Mouse (Mus musculus) liver, adult 2 months (tissue): ENCODE data around the gene Frmd4a. TPM values are rescaled to one million over a fixed set of nuclear protein-coding genes. Genes with fewer than 3 reads are reported as not detected.
A peak's percentile ranks its signal among the peaks of the same experiment; 100 is the strongest.

Experiments
- DNase-seq: peaks from one replicate; pipeline ENCODE4 v3.0.0-alpha.2; 2011; ENCODE audit warnings: low read depth, low spot score; ENCODE audit errors: extremely low read depth
- H3K27ac ChIP-seq: fragments of 200-500 bp; replicated peaks from 2 replicates; pipeline ENCODE4 v1.5.1; 2012; ENCODE audit warnings: low read depth, mild to moderate bottlenecking, control low read depth, inconsistent platforms, low read length; ENCODE audit not compliant: insufficient read depth
- H3K27me3 ChIP-seq: fragments of 200-500 bp; 2 replicates; pipeline ENCODE4 v1.6.1; 2012; ENCODE audit warnings: mild to moderate bottlenecking, moderate library complexity, low read length, inconsistent platforms; ENCODE audit not compliant: control insufficient read depth, insufficient read depth
- H3K36me3 ChIP-seq: fragments of 200-500 bp; 2 replicates; pipeline ENCODE4 v1.6.1; 2012; ENCODE audit warnings: low read length, inconsistent platforms; ENCODE audit not compliant: control insufficient read depth, insufficient read depth
- H3K4me1 ChIP-seq: fragments of 200-500 bp; 2 replicates; pipeline ENCODE4 v1.6.1; 2011; ENCODE audit warnings: low read length; ENCODE audit not compliant: control insufficient read depth, insufficient read depth
- H3K4me3 ChIP-seq: fragments of 200-500 bp; 2 replicates; pipeline ENCODE4 v1.5.1; 2011; ENCODE audit warnings: low read depth, mild to moderate bottlenecking, control low read depth, low read length, moderate library complexity; ENCODE audit not compliant: insufficient read depth
- H3K79me2 ChIP-seq: fragments of 200-500 bp; 2 replicates; pipeline ENCODE4 v1.6.1; 2012; ENCODE audit warnings: inconsistent platforms, mild to moderate bottlenecking, low read length, moderate library complexity; ENCODE audit not compliant: control insufficient read depth, insufficient read depth
- H3K9ac ChIP-seq: fragments of 200-500 bp; 2 replicates; pipeline ENCODE4 v1.6.1; 2012; ENCODE audit warnings: low read depth, mild to moderate bottlenecking, control low read depth, inconsistent platforms, low read length
- CTCF ChIP-seq: fragments of 200-500 bp; IDR thresholded peaks from 2 replicates; pipeline ENCODE4 v1.5.1; 2011; ENCODE audit warnings: low read depth, low read length, control low read depth
- POLR2A ChIP-seq: fragments of 200-500 bp; IDR thresholded peaks from 2 replicates; pipeline ENCODE4 v1.6.1; 2011; ENCODE audit warnings: low read length, control low read depth; ENCODE audit not compliant: insufficient read depth; ENCODE audit errors: extremely low read depth
- WGBS: fragments of 180-500 bp; shearing (Covaris S2); methylation state at CpG from one replicate; pipeline ENCODE4 v1.1.7; 2018; 5-methylcytosine and 5-hydroxymethylcytosine counted together
- polyA plus RNA-seq: library from polyadenylated mRNA; depleted of rRNA; stranded (reverse); fragments of >200 nt; gene quantifications from 2 replicates; pipeline ENCODE4 v1.2.3, GENCODE M21; 2012
- total RNA-seq: library from RNA; depleted of rRNA; stranded (reverse); fragments of >200 nt; gene quantifications from 2 replicates; pipeline ENCODE4 v1.2.3, GENCODE M21; 2014

The Frmd4a gene
- total and polyA plus RNA-seq, 2 experiments, result 2.1 to 3.1 TPM

- H3K9ac ChIP-seq, result no peak overlapping the region
- H3K27ac ChIP-seq, result no peak overlapping the region
- no peak overlapping the region for H3K4me3 ChIP-seq
- no peak for DNase-seq
- TF ChIP-seq POLR2A (no peak), CTCF (no peak)
- H3K27me3 ChIP-seq, result no peaks in the 10 kb centered on the region
- peaks cover 7% of the 10 kb centered on the region; the same call in 1 of the 2 replicates for H3K4me1 ChIP-seq
- 93% methylated on average over 7 of the region's 7 CpGs for WGBS
- peaks cover 1% of the 10 kb centered on the region; the same call in 1 of the 2 replicates for H3K36me3 ChIP-seq
- H3K79me2 ChIP-seq, result no peaks in the 10 kb centered on the region
These were observed 579.5 kb downstream of the Frmd4a start for GRCm38 (mm10) chr2:4596992-4597391.

DNA sequence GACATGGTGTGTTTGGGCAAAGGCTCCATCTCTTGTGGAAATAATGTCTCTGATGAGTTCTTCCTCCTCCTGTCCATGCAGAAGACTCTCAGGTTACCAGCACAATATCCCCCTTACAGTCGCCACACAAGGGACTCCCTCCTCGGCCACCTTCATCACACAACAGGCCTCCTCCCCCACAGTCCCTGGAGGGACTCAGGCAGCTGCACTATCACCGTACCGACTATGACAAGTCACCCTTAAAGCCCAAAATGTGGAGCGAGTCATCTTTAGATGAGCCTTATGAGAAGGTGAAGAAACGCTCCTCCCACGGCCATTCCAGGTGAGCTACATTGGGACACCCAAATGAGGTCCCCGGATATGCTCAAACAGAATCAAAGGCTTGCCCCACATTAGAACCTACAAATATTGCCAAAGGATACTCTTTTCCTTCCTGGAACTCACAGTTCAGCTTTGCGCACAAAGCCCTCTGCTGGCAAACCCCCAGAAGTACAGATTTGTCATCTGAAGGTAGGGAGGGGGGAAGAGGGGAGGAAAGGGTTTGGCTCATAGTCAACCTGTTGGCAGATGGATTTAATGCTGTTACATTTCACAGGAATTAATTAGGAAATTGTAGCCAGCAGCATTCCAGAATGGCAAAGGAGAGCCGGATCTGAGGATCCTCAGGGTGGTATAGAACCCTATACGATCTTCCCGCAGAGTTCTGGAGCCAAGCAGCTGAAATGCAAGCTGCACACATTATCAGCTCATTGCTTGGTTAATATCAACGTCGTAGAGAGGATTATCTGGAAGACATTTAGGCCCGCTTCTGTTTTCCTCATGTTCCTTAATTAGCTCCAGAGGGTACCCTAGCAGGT is 583.7 kb downstream of the Frmd4a start:
- DNase-seq, result peak; percentile 21
- no peak overlapping the region for H3K4me3 ChIP-seq
- no peak overlapping the region for H3K27ac ChIP-seq
- WGBS, result 53% methylated on average over 15 of the region's 15 CpGs
- H3K4me1 ChIP-seq, result no peaks in the 10 kb centered on the region
- H3K36me3 ChIP-seq, result no peaks in the 10 kb centered on the region; the same call in 1 of the 2 replicates
- H3K27me3 ChIP-seq, result no peaks in the 10 kb centered on the region
- no peak overlapping the region for H3K9ac ChIP-seq
- TF ChIP-seq CTCF, result peak; percentile 56
- no peak for TF ChIP-seq POLR2A
- H3K79me2 ChIP-seq, result no peaks in the 10 kb centered on the region

DNA sequence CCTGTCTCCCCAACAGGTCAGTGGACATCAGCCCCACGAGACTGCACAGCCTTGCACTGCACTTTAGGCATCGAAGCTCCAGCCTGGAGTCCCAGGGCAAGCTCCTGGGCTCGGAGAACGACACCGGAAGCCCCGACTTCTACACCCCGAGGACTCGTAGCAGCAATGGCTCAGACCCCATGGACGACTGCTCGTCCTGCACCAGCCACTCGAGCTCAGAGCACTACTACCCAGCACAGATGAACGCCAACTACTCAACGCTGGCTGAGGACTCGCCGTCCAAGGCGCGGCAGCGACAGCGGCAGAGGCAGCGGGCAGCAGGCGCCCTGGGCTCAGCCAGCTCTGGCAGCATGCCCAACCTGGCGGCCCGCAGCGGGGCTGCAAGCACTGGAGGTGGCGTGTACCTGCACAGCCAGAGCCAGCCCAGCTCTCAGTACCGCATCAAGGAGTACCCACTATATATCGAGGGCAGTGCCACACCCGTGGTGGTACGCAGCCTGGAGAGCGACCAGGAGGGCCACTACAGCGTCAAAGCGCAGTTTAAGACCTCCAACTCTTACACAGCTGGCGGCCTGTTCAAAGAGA is 585.9 kb downstream of the Frmd4a start:
- 92% methylated on average over 33 of the region's 33 CpGs for WGBS

GRCm38 (mm10) chr2:4606559-4606958 is 589.0 kb downstream of the Frmd4a start:
- peaks cover 3% of the 10 kb centered on the region; the same call in 1 of the 2 replicates for H3K36me3 ChIP-seq
- no peaks in the 10 kb centered on the region for H3K79me2 ChIP-seq
- H3K9ac ChIP-seq, result no peak overlapping the region
- no peaks in the 10 kb centered on the region for H3K4me1 ChIP-seq
- H3K4me3 ChIP-seq, result no peak overlapping the region
- no peak for DNase-seq
- H3K27ac ChIP-seq, result no peak overlapping the region
- WGBS, result 95% methylated on average over 3 of the region's 3 CpGs
- TF ChIP-seq CTCF, result no peak
- TF ChIP-seq POLR2A, result no peak
- no peaks in the 10 kb centered on the region for H3K27me3 ChIP-seq

More for the DNA sequence above, 585.9 kb downstream of the Frmd4a start:
- Histone ChIP-seq H3K4me1 (no peaks in the 10 kb centered on the region), H3K36me3 (peaks cover 3% of the 10 kb centered on the region; the same call in 1 of the 2 replicates), H3K27ac (no peak overlapping the region), H3K79me2 (no peaks in the 10 kb centered on the region), H3K27me3 (no peaks in the 10 kb centered on the region), H3K9ac (no peak overlapping the region), H3K4me3 (no peak overlapping the region)
- no peak for TF ChIP-seq CTCF
- TF ChIP-seq POLR2A, result no peak
- DNase-seq, result no peak

DNA sequence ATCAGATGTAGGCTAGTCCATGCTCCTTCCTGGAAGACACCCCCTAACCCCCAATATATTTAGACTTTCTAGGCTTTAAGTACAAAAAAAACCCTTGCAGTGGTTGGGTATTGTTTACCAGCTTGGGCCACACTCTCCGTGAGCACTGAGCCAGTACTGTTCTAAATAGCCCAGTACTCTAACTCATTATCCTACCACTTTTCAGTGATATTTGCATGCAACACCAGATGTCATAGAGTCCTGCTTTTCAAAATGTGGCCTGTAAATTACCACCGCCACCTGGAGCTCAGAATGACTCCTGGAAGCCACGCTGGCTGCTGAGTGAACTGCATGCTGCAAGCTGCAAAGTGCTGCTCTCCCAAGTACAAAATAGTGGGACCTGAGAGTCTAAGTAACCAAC is 590.7 kb downstream of the Frmd4a start:
- peaks cover 3% of the 10 kb centered on the region; the same call in 1 of the 2 replicates for H3K36me3 ChIP-seq
- H3K27me3 ChIP-seq, result no peaks in the 10 kb centered on the region
- 94% methylated on average over 3 of the region's 3 CpGs for WGBS
- H3K4me3 ChIP-seq, result no peak overlapping the region
- H3K79me2 ChIP-seq, result no peaks in the 10 kb centered on the region
- no peak overlapping the region for H3K9ac ChIP-seq
- H3K4me1 ChIP-seq, result no peaks in the 10 kb centered on the region
- no peak for DNase-seq
- no peak overlapping the region for H3K27ac ChIP-seq
- no peak for TF ChIP-seq POLR2A
- TF ChIP-seq CTCF, result no peak
